ENCODE assay signal across 20 mouse cellular contexts in genomic region chr11:78805198-78805597, GRCm38 (mm10).
"Had no signal": no experiment of that assay in that cellular context is flagged by ENCODE, and none has a peak within 500 bp of the region (broad histone marks: within the 10 kb centered on the region; RNA-seq: fewer than 3 reads in every experiment).

No protein-coding gene starts in this region.

- ATAC-seq: liver, postnatal 0 days; lung, postnatal 0 days; midbrain, embryonic 15.5 days had no signal

- H3K27me3 ChIP-seq: limb, embryonic 15.5 days; midbrain, embryonic 15.5 days; neural tube, embryonic 12.5 days; neural tube, embryonic 15.5 days; stomach, embryonic 15.5 days had no signal

- H3K36me3 ChIP-seq: limb, embryonic 12.5 days; limb, embryonic 15.5 days; midbrain, embryonic 12.5 days; midbrain, embryonic 15.5 days; neural tube, embryonic 12.5 days; neural tube, embryonic 15.5 days; stomach, embryonic 15.5 days had no signal

- DNase-seq: kidney, adult 18-20 months; kidney, adult 9 months; kidney, postnatal 14 days; kidney, postnatal 4 days; liver, postnatal 0 days; lung, embryonic 14.5 days; spleen, adult 18-20 months; thymus, adult 18-20 months; thymus, postnatal 36 days had no signal

- H3K27ac ChIP-seq: limb, embryonic 12.5 days; limb, embryonic 15.5 days; liver, embryonic 14.5 days; macrophage; midbrain, embryonic 12.5 days; midbrain, embryonic 15.5 days; neural tube, embryonic 12.5 days; neural tube, embryonic 15.5 days; stomach, embryonic 15.5 days had no signal

- H3K4me3 ChIP-seq: limb, embryonic 12.5 days; limb, embryonic 15.5 days; midbrain, embryonic 12.5 days; midbrain, embryonic 15.5 days; neural tube, embryonic 12.5 days; neural tube, embryonic 15.5 days; stomach, embryonic 15.5 days had no signal

- H3K9me3 ChIP-seq: limb, embryonic 12.5 days; limb, embryonic 15.5 days; midbrain, embryonic 12.5 days; midbrain, embryonic 15.5 days; neural tube, embryonic 12.5 days; neural tube, embryonic 15.5 days; stomach, embryonic 15.5 days had no signal

- H3K9ac ChIP-seq: limb, embryonic 12.5 days; limb, embryonic 15.5 days; liver, embryonic 14.5 days; liver, postnatal 0 days; lung, embryonic 14.5 days; midbrain, embryonic 12.5 days; midbrain, embryonic 15.5 days; neural tube, embryonic 12.5 days; neural tube, embryonic 15.5 days; stomach, embryonic 15.5 days had no signal

- H3K4me2 ChIP-seq: limb, embryonic 12.5 days; limb, embryonic 15.5 days; liver, embryonic 11.5 days; lung, embryonic 14.5 days; midbrain, embryonic 12.5 days; midbrain, embryonic 15.5 days; neural tube, embryonic 12.5 days; neural tube, embryonic 15.5 days; stomach, embryonic 15.5 days had no signal

- H3K4me1 ChIP-seq: limb, embryonic 12.5 days; midbrain, embryonic 15.5 days had no signal
